Mouse (Mus musculus): ENCODE measurements at regions not wholly inside any gene's neighbourhood (a gene's known extent, or its start where the extent isn't known, plus 50 kb on each side); places are given as distances from the start of the nearest gene placed in this dataset.

DNA sequence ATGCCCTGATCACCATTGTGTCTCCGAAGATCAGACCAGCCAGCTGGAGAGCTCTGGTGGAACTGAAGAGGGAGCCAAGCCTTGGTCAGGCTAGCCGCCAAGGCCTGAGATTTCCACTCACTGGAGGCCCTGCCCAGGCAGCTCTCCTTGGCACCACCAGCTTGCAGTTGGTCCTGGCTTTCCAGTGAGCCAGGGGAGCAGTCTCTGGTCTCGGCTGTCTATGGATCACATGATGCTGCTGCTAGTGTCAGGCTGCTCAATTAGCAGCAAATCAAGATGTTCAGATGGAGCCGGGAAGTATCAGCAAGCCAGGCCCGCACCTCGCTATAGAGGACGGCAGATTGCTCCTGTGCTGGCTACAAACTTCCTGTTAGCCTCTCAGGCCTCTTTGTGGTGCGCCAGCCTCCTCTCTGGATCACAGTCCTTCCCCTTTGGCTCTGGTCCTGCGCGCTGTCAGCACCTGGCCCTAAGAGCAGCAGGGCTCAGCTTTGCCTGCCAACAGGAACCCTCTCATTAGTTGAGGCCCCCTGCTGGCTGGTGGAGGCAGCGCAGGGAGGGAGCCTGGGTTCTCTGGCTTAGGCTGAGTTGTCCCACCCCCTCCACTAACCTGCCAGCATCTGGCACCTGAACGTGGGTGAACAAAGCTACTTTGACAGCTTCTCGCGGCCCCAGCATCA is 174.8 kb upstream of the Ntm start:
- H3K36me3 ChIP-seq (replicated peaks), result no peaks in the 10 kb centered on the region
- DNase-seq (ENCODE audit: extremely low spot score, low spot score), result peak; percentile 71
- no peaks in the 10 kb centered on the region for H3K9me3 ChIP-seq
- H3K4me3 ChIP-seq, result no peak overlapping the region
- peak overlapping the region; percentile 66; the same call in 1 of the 2 replicates for H3K27ac ChIP-seq
- no peaks in the 10 kb centered on the region; the same call in 1 of the 2 replicates for H3K27me3 ChIP-seq (ENCODE audit: poor library complexity, severe bottlenecking)
- 34% methylated on average over 14 of the region's 14 CpGs for WGBS
- H3K4me1 ChIP-seq, result peaks cover 14% of the 10 kb centered on the region

GRCm38 (mm10) chr9:30140188-30140587 is 177.2 kb upstream of the Ntm start:
- no peaks in the 10 kb centered on the region for H3K9me3 ChIP-seq
- H3K4me1 ChIP-seq, result peaks cover 9% of the 10 kb centered on the region
- H3K4me3 ChIP-seq, result no peak overlapping the region
- H3K27me3 ChIP-seq (ENCODE audit: poor library complexity, severe bottlenecking), result no peaks in the 10 kb centered on the region; the same call in 1 of the 2 replicates
- H3K36me3 ChIP-seq (replicated peaks), result no peaks in the 10 kb centered on the region
- WGBS, result 83% methylated on average over 3 of the region's 3 CpGs
- H3K27ac ChIP-seq, result no peak overlapping the region
- no peak for DNase-seq (ENCODE audit: extremely low spot score, low spot score)

- 88% methylated on average over 3 of the region's 3 CpGs for WGBS
- no peak overlapping the region for H3K4me3 ChIP-seq
Measured at GRCm38 (mm10) chr9:30141186-30141585, 178.2 kb upstream of the Ntm start.

DNA sequence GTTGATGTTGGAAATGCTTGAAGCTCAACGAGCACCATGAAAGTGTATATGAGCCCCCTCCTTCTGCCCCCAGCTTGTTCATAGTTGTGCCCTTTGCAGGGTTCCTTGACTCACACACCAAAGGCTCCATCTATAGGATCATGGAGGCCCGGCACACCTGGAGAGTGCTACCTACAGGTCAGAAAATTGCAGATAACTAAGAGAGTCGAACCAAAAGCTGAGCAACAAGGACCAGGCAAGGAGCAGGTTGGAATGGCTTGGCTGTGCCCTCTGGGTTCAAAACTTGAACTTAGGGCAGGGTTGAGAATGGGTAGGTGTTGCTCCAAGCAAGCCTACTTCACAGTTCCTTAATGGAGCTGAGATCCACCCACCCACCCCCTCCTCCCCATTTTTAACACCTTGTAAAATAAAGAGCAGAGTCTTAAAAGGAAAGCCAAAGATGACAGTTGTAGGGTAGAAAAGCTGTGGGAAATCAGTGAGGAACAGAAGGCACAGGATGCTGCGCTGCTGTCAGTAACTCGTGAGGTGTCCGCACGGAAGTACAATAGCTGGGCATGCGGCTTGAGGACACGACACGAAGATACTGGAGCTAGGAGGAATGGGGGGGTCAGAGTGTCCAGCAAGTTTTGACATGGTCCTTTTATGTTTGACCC is 180.0 kb upstream of the Ntm start:
- peaks cover 3% of the 10 kb centered on the region; the same call in 1 of the 2 replicates for H3K4me1 ChIP-seq
- no peaks in the 10 kb centered on the region for H3K36me3 ChIP-seq (replicated peaks)
- no peaks in the 10 kb centered on the region for H3K27me3 ChIP-seq (ENCODE audit: poor library complexity, severe bottlenecking)
- no peak overlapping the region for H3K27ac ChIP-seq
- H3K9me3 ChIP-seq, result no peaks in the 10 kb centered on the region
- WGBS, result 94% methylated on average over 10 of the region's 10 CpGs
- no peak overlapping the region for H3K4me3 ChIP-seq
- DNase-seq (ENCODE audit: extremely low spot score, low spot score), result no peak

More at GRCm38 (mm10) chr9:30141186-30141585, 178.2 kb upstream of the Ntm start:
- Histone ChIP-seq H3K36me3 (replicated peaks) (no peaks in the 10 kb centered on the region), H3K27ac (no peak overlapping the region), H3K27me3 (ENCODE audit: poor library complexity, severe bottlenecking) (no peaks in the 10 kb centered on the region; the same call in 1 of the 2 replicates), H3K9me3 (no peaks in the 10 kb centered on the region), H3K4me1 (peaks cover 9% of the 10 kb centered on the region)
- no peak for DNase-seq (ENCODE audit: extremely low spot score, low spot score)

- H3K36me3 ChIP-seq (replicated peaks), result no peaks in the 10 kb centered on the region
- H3K4me3 ChIP-seq, result no peak overlapping the region
- peaks cover 6% of the 10 kb centered on the region; the same call in 1 of the 2 replicates for H3K4me1 ChIP-seq
- H3K9me3 ChIP-seq, result no peaks in the 10 kb centered on the region
- no peak overlapping the region for H3K27ac ChIP-seq
- no peaks in the 10 kb centered on the region for H3K27me3 ChIP-seq (ENCODE audit: poor library complexity, severe bottlenecking)
- 66% methylated on average over 17 of the region's 17 CpGs for WGBS
- no peak for DNase-seq (ENCODE audit: extremely low spot score, low spot score)
Measured at GRCm38 (mm10) chr9:30149481-30150468, 186.8 kb upstream of the Ntm start.

- H3K4me3 ChIP-seq, result no peak overlapping the region
- no peak overlapping the region for H3K27ac ChIP-seq
- WGBS, result 93% methylated on average over 1 of the region's 1 CpGs
- H3K27me3 ChIP-seq (ENCODE audit: poor library complexity, severe bottlenecking), result no peaks in the 10 kb centered on the region
- H3K9me3 ChIP-seq, result no peaks in the 10 kb centered on the region
- no peak for DNase-seq (ENCODE audit: extremely low spot score, low spot score)
- no peaks in the 10 kb centered on the region for H3K36me3 ChIP-seq (replicated peaks)
- peaks cover 9% of the 10 kb centered on the region for H3K4me1 ChIP-seq
Measured at GRCm38 (mm10) chr9:30151173-30151572, 188.2 kb upstream of the Ntm start.

DNA sequence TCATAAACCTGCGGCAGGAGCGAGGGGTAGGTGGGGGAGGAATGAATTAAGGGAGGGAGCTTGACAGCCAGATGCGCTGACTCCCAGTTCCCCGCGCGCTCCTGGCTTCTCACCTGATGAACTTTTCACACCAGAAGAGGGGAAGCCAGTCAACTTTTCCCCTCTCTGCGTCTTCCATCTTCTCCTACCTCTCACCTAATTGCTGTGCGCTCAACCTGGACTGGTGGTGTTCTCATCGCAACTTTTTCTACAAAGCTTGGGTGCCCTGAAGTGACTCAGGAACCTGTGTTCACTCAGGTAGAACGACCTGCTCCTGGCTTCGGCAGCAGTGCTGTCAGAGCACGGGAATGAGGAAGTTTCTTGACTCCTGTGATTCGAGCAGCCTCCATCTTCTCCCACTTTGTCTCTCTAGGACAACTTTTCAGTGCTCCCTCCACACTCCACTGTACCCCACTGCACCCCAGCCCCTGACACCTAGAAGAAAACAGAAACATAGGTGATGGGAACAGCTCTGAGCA is 203.4 kb upstream of the Ntm start:
- H3K4me3 ChIP-seq, result no peak overlapping the region
- H3K27me3 ChIP-seq (ENCODE audit: poor library complexity, severe bottlenecking), result no peaks in the 10 kb centered on the region
- no peaks in the 10 kb centered on the region for H3K36me3 ChIP-seq (replicated peaks)
- WGBS, result 88% methylated on average over 13 of the region's 13 CpGs
- no peak for DNase-seq (ENCODE audit: extremely low spot score, low spot score)
- H3K27ac ChIP-seq, result no peak overlapping the region
- peaks cover 12% of the 10 kb centered on the region for H3K4me1 ChIP-seq
- no peaks in the 10 kb centered on the region for H3K9me3 ChIP-seq

GRCm38 (mm10) chr9:30167223-30167622 is 204.3 kb upstream of the Ntm start:
- Histone ChIP-seq H3K9me3 (no peaks in the 10 kb centered on the region), H3K4me1 (peaks cover 12% of the 10 kb centered on the region), H3K4me3 (no peak overlapping the region), H3K27me3 (ENCODE audit: poor library complexity, severe bottlenecking) (no peaks in the 10 kb centered on the region), H3K36me3 (replicated peaks) (no peaks in the 10 kb centered on the region), H3K27ac (no peak overlapping the region)
- 41% methylated on average over 7 of the region's 7 CpGs for whole genome bisulfite sequencing
- DNase-seq (ENCODE audit: extremely low spot score, low spot score), result no peak

GRCm38 (mm10) chr9:30174646-30175045 is 211.7 kb upstream of the Ntm start:
- Histone ChIP-seq H3K9me3 (no peaks in the 10 kb centered on the region), H3K36me3 (replicated peaks) (no peaks in the 10 kb centered on the region), H3K4me1 (no peaks in the 10 kb centered on the region), H3K27ac (no peak overlapping the region), H3K4me3 (no peak overlapping the region), H3K27me3 (ENCODE audit: poor library complexity, severe bottlenecking) (no peaks in the 10 kb centered on the region)
- WGBS, result 89% methylated on average over 6 of the region's 6 CpGs
- DNase-seq (ENCODE audit: extremely low spot score, low spot score), result no peak

DNA sequence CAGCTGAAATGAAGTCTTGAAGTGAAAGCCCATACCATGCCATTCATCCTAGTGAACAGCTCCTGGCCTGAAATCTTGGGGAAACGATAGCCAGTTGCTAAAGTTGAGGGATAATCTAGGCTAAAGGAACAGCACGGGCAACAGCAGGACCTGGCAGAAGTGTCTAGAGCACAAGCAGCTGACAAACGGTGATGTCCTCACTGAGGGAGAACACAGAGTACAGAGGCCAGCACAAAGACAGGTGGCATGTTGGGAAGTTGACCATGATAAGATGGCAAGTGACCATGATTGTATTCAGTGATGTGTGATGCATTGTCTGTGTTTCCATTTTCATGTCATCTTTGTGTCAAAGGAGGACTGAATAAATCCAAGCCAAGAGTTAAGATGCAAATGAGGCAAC is 212.4 kb upstream of the Ntm start:
- no peaks in the 10 kb centered on the region for H3K4me1 ChIP-seq
- H3K27ac ChIP-seq, result no peak overlapping the region
- no peaks in the 10 kb centered on the region for H3K9me3 ChIP-seq
- WGBS, result 85% methylated on average over 3 of the region's 3 CpGs
- no peak for DNase-seq (ENCODE audit: extremely low spot score, low spot score)
- no peaks in the 10 kb centered on the region for H3K27me3 ChIP-seq (ENCODE audit: poor library complexity, severe bottlenecking)
- H3K36me3 ChIP-seq (replicated peaks), result no peaks in the 10 kb centered on the region
- H3K4me3 ChIP-seq, result no peak overlapping the region

- H3K9me3 ChIP-seq, result no peaks in the 10 kb centered on the region
- no peaks in the 10 kb centered on the region for H3K36me3 ChIP-seq (replicated peaks)
- H3K27me3 ChIP-seq (ENCODE audit: poor library complexity, severe bottlenecking), result no peaks in the 10 kb centered on the region
- H3K4me3 ChIP-seq, result no peak overlapping the region
- no peak overlapping the region for H3K27ac ChIP-seq
- WGBS, result 88% methylated on average over 11 of the region's 11 CpGs
- H3K4me1 ChIP-seq, result peaks cover 8% of the 10 kb centered on the region; the same call in 1 of the 2 replicates
- no peak for DNase-seq (ENCODE audit: extremely low spot score, low spot score)
Measured at GRCm38 (mm10) chr9:30183409-30183808, 220.5 kb upstream of the Ntm start.

DNA sequence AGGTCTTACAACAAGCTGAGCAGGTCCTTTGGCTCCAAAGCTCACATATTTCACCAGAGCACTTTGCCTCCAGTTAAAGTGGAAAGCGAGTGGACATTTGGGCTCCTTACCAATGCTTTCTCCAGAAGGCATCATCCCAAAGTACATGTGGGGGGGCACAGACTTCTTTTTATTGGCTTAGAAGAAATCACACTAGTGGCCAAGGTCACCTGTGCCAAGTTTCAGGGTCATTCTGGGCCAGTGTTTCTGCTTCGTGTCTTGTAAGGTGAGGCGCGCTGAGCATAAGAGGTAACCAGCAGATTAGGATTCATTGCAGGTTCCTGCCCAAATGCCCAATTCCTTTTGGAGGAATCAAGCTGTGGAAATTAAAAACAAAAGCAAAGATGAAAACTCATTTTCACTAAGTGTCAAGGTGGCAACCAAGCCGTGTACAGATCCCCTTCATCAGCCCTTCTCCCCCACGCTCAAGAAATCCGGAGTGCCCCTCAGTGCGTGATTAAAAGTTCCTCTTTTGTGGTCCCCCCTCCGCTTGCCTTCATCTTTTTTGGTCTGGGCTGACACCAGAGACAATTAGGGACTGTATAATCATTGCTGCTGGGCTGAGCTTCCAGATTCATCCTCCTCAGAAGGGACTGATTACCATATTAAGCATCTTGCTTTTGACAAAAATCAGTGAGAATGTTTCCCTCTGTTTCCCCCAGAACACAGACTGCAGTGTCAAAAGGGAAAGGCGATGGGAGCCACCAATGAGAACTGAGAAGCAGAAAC is 222.2 kb upstream of the Ntm start:
- DNase-seq (ENCODE audit: extremely low spot score, low spot score), result no peak
- no peaks in the 10 kb centered on the region for H3K27me3 ChIP-seq (ENCODE audit: poor library complexity, severe bottlenecking)
- peaks cover 8% of the 10 kb centered on the region; the same call in 1 of the 2 replicates for H3K4me1 ChIP-seq
- no peaks in the 10 kb centered on the region for H3K9me3 ChIP-seq
- H3K36me3 ChIP-seq (replicated peaks), result no peaks in the 10 kb centered on the region
- no peak overlapping the region for H3K27ac ChIP-seq
- no peak overlapping the region for H3K4me3 ChIP-seq
- 84% methylated on average over 10 of the region's 10 CpGs for WGBS
